Mouse (Mus musculus) heart, postnatal 14 days (tissue): Measurements from ENCODE around the gene B230118H07Rik. TPM values are rescaled to one million over a fixed set of nuclear protein-coding genes. Genes with fewer than 3 reads are reported as not detected.

Source experiments
- DNase-seq, 2 experiments: peaks; one replicate each; pipeline ENCODE4 v3.0.0; 2021 to 2022
- intact Hi-C: fragments of 180-260 bp; cut with DNase I; formaldehyde crosslinking; loops from one replicate; pipeline ENCODE4 v1.15.1; 2025
- total RNA-seq, 2 experiments: library from RNA; stranded (reverse); gene quantifications; 2 replicates each; pipeline ENCODE4 v1.2.3; 2021

Gene B230118H07Rik
- total RNA-seq, 2 experiments from 2014 or later, result 69.2 to 69.8 TPM

DNA sequence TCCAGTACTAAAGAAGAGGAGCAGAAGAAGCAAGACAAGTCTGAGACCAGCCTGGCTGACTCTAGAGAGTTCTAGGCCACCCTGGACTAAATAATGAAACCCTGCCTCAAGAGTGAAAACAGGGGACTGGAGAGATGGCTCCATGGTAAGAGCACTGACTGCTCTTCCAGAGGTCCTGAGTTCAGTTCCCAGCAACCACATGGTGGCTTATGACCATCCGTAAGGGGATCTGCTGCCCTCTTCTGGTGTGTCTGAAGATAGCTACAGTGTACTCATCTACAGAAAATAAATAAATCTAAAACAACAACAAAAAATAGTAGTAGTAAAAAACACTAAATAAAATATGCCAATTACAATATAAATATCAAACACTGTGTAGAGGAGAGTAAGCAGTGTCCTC is 3.5 kb downstream of the B230118H07Rik start:
- intact Hi-C loops, result no loop called here

DNA sequence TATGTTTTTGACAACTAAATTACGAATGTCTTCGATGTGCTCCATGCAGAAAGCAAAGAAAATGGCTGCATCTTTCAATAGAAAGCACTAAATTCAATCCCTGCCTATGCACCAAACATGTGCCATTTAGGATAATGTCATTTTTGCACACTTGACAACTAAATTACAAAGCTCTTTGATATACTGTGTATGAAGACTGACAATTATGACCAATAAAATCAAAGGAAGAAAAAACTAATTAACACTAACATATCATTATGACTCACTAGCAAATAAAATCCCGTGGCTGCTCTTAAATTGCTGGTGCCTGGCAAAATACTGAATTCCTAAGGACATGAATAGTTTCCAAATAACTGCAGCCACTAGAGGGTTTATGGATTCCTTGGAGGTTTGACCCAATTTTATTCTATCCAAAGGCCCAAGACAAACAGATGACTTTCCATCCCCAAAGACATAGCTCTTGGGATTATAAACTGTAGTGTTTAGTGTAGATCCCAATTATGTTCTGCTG is 9.4 kb downstream of the B230118H07Rik start:
- intact Hi-C loops, result no loop called here
- DNase-seq, result no peak

More for the DNA sequence above, 3.5 kb downstream of the B230118H07Rik start:
- no peak for DNase-seq

DNA sequence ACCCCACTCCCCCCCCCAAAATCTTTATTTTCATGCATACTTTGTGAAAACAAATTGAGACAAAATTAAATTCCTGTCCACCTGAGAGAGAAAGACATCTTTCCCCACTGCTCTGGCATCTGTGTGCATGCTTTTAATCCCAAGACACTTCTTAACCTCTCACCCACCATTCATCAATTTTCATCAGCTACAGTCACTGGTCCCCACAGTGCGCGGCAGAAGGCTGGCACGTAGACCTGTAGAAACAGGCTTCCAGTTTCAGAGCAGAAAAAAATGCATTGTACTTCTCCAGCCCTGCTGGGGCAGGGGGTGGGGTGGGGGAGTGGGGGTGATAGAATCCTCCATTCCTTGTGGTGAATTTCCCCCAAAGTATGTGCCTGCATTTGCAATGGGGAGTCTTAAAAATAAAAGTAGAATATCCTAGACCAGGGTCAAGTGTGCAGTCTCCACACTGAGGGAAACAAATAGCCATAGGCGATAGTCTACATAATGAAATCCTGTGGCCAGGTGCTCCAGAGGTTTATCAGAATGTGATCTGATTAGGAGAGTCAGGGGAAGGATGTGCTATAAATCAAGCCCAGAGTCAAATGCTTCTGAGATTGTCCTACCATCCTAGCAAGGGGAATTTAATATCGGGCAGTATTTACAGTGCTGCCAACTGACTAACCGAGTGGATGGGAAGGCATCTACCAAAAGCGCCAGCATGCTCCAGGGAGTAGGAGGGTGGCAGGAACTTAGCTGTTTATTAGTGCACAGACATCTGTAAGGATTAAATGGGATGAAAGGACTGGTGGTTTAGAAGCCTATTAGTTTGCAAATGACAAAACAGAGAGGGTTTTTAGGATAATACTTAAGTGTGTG is 10.1 kb downstream of the B230118H07Rik start:
- intact Hi-C loops, result no loop called here

DNA sequence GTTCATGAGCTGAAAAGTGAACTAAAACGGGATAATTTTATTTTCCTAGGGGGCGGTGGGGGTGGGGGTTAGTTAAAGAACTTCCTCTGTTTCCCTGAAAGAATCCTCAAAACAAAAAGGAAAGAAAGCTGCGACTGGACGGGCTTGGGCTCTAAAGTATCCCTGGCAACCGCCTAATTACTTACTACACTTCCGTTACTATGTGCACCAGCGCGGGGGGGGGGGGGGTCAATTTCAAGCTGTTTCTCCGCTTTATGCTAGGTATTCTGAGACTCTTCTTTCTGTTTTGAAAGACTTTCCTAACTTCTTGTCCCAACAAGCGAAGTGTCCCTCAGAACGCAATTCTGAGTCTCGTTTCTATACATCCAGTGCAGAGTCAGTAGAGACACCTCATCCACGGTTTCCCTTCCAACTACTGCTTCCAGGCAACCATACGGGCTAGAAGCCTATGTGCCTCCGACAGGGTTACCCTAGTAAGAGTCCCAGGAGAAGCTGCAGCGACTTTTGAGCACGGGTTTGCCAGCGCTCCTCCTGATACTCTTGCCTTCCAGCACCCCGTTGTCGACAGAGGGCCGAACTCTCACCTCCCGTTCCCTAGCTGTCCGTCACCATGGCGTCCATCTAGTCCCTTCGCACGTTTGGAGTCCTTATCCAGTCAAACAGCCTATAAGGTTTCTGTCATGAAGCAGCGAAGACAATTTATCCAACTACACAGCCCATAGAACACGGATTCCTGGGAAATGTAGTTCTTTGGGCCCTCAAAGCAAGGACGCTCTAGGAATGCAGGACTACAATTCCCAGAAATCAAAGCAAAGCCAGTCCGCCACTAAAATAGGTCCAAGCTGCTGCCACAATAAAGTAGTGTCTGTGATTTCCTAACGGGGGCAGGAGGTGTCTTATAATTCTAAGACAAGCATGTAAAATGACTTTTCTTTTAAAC is 20.8 kb downstream of the B230118H07Rik start:
- intact Hi-C loops, result no loop called here
- peak; percentile 65 to 80 for DNase-seq

More for the DNA sequence above, 10.1 kb downstream of the B230118H07Rik start:
- DNase-seq, result no peak

- intact Hi-C loops, result no loop called here
- no peak for DNase-seq
These were observed 22.1 kb downstream of the B230118H07Rik start for GRCm38 (mm10) chr2:101627227-101627626.

- intact Hi-C loops, result no loop called here
- no peak for DNase-seq
These were observed 24.8 kb downstream of the B230118H07Rik start, which contains the start of gene Rag2 for GRCm38 (mm10) chr2:101624526-101624925. TSS of gene Rag2 (plus strand) at chr2:101624718.

DNA sequence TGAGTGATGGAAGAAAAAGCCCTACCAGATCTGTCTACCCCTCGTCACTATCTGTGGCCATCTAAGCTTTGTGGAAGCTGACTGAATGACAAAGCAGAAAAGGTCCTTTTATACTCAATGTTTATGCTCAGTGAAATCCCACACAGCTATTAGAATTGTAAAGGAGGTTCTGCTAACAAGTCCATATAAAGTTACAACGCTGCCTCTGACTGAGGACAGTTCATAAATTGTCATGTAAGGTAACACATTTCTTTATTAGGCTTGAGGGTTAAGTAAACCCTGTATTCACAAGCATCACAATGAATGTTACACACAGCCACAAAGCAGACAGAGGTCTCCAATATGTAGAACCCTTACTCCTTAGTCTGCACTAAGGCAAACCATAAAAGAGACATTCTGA is 25.3 kb downstream of the B230118H07Rik start:
- intact Hi-C loops, result no loop called here

GRCm38 (mm10) chr2:101623042-101623441 is 26.3 kb downstream of the B230118H07Rik start:
- intact Hi-C loops, result no loop called here
- DNase-seq, result no peak

More for the DNA sequence above, 25.3 kb downstream of the B230118H07Rik start:
- no peak for DNase-seq

DNA sequence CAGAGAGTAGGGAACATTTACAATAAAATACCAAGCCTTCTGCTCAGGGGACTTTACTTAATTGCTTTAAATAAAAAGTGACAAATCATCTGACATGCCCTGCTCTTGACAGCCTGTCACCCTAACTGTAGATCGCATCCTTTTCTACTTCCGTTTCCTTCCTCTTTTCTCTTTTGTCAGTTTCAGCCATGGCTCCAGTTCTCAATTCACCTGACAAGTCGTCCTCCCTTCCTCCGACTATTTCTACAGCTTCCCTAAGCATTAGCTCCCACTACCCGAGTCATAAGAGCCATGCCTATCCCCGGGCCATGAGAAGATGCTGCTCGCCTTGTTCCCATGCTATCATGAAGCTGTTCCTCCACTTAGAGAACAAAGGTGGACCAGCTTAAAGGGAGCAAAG is 27.7 kb downstream of the B230118H07Rik start:
- no peak for DNase-seq
- intact Hi-C loops, result no loop called here

DNA sequence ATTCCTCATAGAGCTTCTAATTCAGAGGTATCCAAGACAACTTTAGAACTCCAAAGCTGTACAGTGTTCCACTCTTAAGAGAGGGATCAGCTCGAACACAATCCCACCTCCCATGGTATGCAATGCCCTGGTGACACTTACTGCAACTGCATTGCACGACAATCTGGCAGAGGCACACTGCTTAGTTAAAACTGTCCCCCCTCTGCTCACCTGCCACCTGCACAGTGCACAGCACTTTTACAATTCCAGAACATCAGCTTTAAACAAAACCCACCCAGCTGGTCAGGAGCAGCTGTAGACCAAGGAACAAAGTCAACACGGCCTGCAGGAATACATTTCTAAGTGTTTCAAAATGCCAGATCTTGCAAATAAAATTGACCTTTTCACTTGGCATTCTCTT is 28.4 kb downstream of the B230118H07Rik start:
- no peak for DNase-seq
- intact Hi-C loops, result no loop called here

GRCm38 (mm10) chr2:101618373-101618772 is 31.0 kb downstream of the B230118H07Rik start:
- intact Hi-C loops, result no loop called here
- no peak for DNase-seq

DNA sequence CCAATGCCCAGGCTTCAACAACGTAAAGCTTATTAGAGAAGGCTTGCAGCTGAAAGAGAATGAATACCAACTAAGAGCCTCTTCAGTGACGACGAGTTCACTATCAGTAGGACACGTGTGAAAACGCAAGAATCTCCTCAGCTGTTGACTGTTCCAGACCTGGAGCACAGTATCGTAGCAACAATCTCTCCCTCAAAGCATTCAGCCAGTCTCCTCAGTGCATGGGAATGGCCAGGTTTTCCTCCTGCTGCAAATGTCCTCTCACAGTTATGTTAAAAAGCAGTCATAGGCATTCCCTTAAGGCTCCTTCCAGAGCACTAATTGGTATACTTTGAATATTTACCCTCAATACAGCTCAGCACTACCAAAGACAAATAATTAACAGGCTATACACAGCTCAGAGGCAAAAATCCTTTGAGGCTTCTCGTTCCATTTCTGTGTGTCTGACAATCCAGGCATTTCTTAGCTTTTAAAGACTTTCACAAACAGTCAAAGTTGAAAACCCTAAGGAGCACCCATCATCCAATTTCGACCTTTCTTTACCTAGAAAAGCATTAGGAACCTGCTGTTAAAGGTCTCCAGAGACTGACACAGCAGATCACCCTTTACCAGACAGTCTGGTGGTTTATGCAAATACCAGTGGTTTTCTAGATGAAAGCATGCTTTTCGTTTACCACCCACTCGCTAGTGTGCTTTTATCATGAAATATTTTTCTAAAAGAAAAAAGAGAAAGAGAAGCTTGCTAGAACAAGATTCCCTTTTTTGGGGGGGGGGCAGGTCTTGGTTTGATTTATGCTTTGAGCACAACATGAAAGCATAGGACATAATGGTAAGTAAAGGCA is 33.6 kb downstream of the B230118H07Rik start:
- intact Hi-C loops, result no loop called here
- no peak for DNase-seq

DNA sequence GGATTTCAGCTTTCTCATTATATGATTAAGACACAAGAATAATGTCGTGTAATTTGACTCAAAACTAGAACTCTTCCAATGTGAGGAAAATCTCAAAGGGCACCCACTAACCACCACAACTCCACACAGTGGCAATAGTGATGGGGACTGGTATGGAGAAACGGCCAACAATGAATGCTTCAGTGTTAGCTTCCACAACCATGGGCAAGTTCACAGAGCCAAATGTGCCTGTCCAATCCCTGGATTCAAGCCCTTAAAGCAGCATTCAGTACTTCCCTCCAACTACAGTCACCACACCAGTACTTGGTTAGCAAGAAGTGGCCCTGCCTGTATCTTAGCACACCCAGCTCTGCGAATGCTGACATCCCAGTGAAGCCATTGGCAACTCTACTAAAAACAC is 38.5 kb downstream of the B230118H07Rik start:
- DNase-seq, result no peak
- intact Hi-C loops, result no loop called here

DNA sequence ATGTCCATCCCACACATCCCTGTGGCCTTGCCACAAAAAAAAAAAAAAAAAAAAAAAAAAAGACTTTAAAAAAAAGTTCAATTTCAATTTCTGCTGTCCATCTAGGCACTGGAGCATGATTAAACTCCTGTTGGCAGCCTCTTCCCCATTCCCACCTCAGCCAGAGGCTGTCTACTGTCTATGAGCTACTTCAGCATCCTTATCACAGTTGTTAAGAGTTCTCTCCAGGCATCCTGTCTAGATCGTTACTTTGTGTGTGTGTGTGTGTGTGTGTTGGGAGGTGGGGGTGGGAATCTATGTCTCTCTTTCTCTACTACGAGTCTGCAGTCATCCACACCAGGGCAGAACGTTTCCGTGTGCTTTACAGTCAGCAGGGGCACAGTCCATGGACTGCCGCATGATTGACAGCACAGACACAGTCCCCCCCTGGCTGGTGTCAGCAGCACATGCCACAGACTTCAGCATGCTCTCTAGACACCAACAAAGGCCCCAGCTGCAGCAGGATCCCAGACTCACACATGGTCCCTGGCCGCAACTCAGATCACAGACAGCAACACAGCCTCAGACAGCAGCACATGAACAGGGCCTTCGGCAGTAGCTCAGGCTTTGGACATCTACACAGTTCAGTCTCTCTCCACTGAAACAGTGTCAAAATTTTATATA is 41.0 kb downstream of the B230118H07Rik start:
- intact Hi-C loops, result no loop called here
- DNase-seq, result no peak

GRCm38 (mm10) chr2:101603099-101603498 is 46.2 kb downstream of the B230118H07Rik start:
- no peak for DNase-seq
- intact Hi-C loops, result no loop called here

- intact Hi-C loops, result no loop called here
- DNase-seq, result peak; percentile 53 to 63
These were observed 48.6 kb downstream of the B230118H07Rik start for GRCm38 (mm10) chr2:101600703-101601102.

GRCm38 (mm10) chr2:101598190-101599181 is 50.8 kb downstream of the B230118H07Rik start:
- peak in 1 of 2 experiments; percentile 9 for DNase-seq
- intact Hi-C loops, result loop anchor here (2.0 kb wide), 1 partner anchor 54 kb away; no protein-coding TSS in a partner anchor

DNA sequence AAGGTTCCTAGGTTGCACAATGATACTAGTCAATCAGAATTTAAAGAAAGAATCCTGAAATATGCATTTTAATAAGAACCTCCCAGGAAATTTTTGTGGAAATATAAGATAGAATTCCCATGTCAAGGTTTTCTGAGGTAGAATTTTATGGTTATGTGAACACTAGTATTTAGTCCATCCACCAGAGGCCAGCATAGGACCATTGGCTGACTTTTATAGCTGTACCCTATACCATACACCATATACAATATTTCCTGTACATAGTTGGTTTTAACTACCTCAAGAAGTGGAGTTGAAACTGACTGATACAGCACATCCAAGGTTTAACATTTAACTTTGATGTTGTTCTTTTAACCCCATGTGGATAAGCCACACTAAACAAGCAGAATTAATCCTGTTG is 52.1 kb downstream of the B230118H07Rik start:
- no peak for DNase-seq
- intact Hi-C loops, result no loop called here
